Mouse (Mus musculus): ENCODE data around the gene Dgki. TPM values are rescaled to one million over a fixed set of nuclear protein-coding genes. Genes with fewer than 3 reads are reported as not detected.

The Dgki gene
- total and polyA plus RNA-seq, 3 experiments: 0.04 to 0.18 (median 0.08) TPM

- Histone ChIP-seq H3K9ac (ENCODE audit: low read depth, low read length) (no peak overlapping the region), H3K36me3 (ENCODE audit: control insufficient read depth, insufficient read depth, low read length) (no peaks in the 10 kb centered on the region), H3K4me3 (no peak overlapping the region), H3K4me1 (ENCODE audit: control insufficient read depth, insufficient read depth, low read length) (no peaks in the 10 kb centered on the region), H3K27me3 (ENCODE audit: control insufficient read depth, insufficient read depth, low read length) (peaks cover 2% of the 10 kb centered on the region; the same call in 1 of the 2 replicates), H3K27ac (no peak overlapping the region), H3K79me2 (replicated peaks; ENCODE audit: control insufficient read depth, insufficient read depth, low read length) (no peaks in the 10 kb centered on the region)
- WGBS: 64% methylated on average over 7 of the region's 7 CpGs
- intact Hi-C loops (cut with DNase I): loop anchor here (10.0 kb wide), 1 partner anchor 172 kb away; no protein-coding TSS in a partner anchor
- DNase-seq: no peak
- TF ChIP-seq EP300 (IDR thresholded peaks at IDR 0.05; ENCODE audit: insufficient read depth, low read depth, low read length) (no peak), CTCF (IDR thresholded peaks at IDR 0.05) (no peak), POLR2A (IDR thresholded peaks at IDR 0.05; ENCODE audit: insufficient read depth, low read depth, low read length) (no peak)
These were observed 487.1 kb downstream of the Dgki start for GRCm38 (mm10) chr6:36812666-36813515.

DNA sequence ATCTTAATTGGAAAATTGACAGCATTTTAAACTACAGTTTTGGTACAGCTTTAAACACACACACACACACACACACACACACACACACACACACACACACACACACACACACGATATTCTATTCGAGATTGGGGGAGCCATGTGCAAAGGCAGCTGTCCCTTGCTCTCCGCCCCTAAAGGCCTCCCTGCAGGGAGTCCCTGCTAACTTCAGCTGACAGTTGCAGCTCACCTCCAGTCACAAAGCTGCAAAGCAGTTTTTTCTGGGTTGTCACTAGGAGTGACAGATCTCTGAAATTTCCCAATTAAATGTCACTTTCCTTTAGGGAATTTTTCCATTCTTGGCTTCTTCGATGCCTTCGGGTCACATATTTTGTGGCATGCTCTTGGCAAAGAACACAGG lies 489.5 kb downstream of the Dgki start:
- TF ChIP-seq POLR2A (IDR thresholded peaks at IDR 0.05; ENCODE audit: insufficient read depth, low read depth, low read length) (no peak), EP300 (IDR thresholded peaks at IDR 0.05; ENCODE audit: insufficient read depth, low read depth, low read length) (no peak), CTCF (IDR thresholded peaks at IDR 0.05) (no peak)
- Histone ChIP-seq H3K36me3 (ENCODE audit: control insufficient read depth, insufficient read depth, low read length) (no peaks in the 10 kb centered on the region), H3K27ac (no peak overlapping the region), H3K4me1 (ENCODE audit: control insufficient read depth, insufficient read depth, low read length) (no peaks in the 10 kb centered on the region), H3K4me3 (no peak overlapping the region), H3K79me2 (replicated peaks; ENCODE audit: control insufficient read depth, insufficient read depth, low read length) (no peaks in the 10 kb centered on the region), H3K9ac (ENCODE audit: low read depth, low read length) (no peak overlapping the region), H3K27me3 (ENCODE audit: control insufficient read depth, insufficient read depth, low read length) (peaks cover 2% of the 10 kb centered on the region; the same call in 1 of the 2 replicates)
- 39% methylated on average over 5 of the region's 5 CpGs for WGBS
- no peak for DNase-seq
- intact Hi-C loops (cut with DNase I): loop anchor here (10.0 kb wide), 1 partner anchor 174 kb away; no protein-coding TSS in a partner anchor

DNA sequence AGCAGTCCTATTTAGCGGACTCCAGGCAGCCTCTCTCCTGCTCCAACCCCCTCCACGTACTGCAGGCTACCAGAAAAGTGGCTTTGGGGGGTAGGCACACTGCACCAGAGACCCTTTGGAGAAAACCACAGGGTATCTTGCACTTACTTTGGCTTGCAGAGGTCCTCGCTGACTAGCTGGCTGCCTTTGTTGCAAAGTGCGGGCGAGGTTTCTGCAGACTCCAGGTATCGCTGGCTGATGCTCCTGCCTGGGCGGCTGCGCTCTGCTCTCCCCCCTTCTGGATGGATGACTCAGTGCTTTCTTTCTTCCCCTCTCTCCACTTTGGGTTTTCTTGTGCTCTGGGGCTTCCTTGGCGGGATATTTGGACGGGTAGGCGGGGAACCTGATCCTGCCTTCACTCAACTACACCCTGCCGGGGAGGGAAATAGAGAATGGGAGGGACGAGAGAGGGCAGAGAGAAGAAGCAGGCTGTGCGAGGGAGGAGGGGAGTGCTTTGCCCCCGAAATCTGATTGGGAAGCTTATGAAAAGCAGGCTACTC lies 490.2 kb downstream of the Dgki start, which contains the start of gene Ptn:
Gene Ptn (minus strand): TSS at position 474 of the 539 bp plus-strand sequence.
- Histone ChIP-seq H3K4me1 (ENCODE audit: control insufficient read depth, insufficient read depth, low read length) (no peaks in the 10 kb centered on the region), H3K36me3 (ENCODE audit: control insufficient read depth, insufficient read depth, low read length) (no peaks in the 10 kb centered on the region), H3K27me3 (ENCODE audit: control insufficient read depth, insufficient read depth, low read length) (peaks cover 2% of the 10 kb centered on the region; the same call in 1 of the 2 replicates), H3K27ac (no peak within 1 kb of the TSS), H3K79me2 (replicated peaks; ENCODE audit: control insufficient read depth, insufficient read depth, low read length) (no peaks in the 10 kb centered on the region), H3K4me3 (peak within 1 kb of the TSS; percentile 41), H3K9ac (ENCODE audit: low read depth, low read length) (peak within 1 kb of the TSS; percentile 26; the same call in 1 of the 2 replicates)
- DNase-seq: peak; percentile 12 to 29
- 6% methylated on average over 15 of the region's 15 CpGs for WGBS
- no peak for TF ChIP-seq POLR2A (IDR thresholded peaks at IDR 0.05; ENCODE audit: insufficient read depth, low read depth, low read length)
- TF ChIP-seq CTCF (IDR thresholded peaks at IDR 0.05): no peak
- TF ChIP-seq EP300 (IDR thresholded peaks at IDR 0.05; ENCODE audit: insufficient read depth, low read depth, low read length): no peak
- intact Hi-C loops (cut with DNase I): loop anchor here (10.0 kb wide), 1 partner anchor 175 kb away; no protein-coding TSS in a partner anchor

- intact Hi-C loops (cut with DNase I): no loop called here
- no peak for TF ChIP-seq POLR2A (IDR thresholded peaks at IDR 0.05; ENCODE audit: insufficient read depth, low read depth, low read length)
- no peak for TF ChIP-seq CTCF (IDR thresholded peaks at IDR 0.05)
- TF ChIP-seq EP300 (IDR thresholded peaks at IDR 0.05; ENCODE audit: insufficient read depth, low read depth, low read length): no peak
- 31% methylated on average over 7 of the region's 7 CpGs for WGBS
- no peak overlapping the region for H3K27ac ChIP-seq
- H3K27me3 ChIP-seq (ENCODE audit: control insufficient read depth, insufficient read depth, low read length): peaks cover 2% of the 10 kb centered on the region; the same call in 1 of the 2 replicates
- H3K9ac ChIP-seq (ENCODE audit: low read depth, low read length): peak overlapping the region; percentile 26; the same call in 1 of the 2 replicates
- H3K4me3 ChIP-seq: peak overlapping the region; percentile 41
- no peak for DNase-seq
- H3K4me1 ChIP-seq (ENCODE audit: control insufficient read depth, insufficient read depth, low read length): no peaks in the 10 kb centered on the region
- H3K79me2 ChIP-seq (replicated peaks; ENCODE audit: control insufficient read depth, insufficient read depth, low read length): no peaks in the 10 kb centered on the region
- no peaks in the 10 kb centered on the region for H3K36me3 ChIP-seq (ENCODE audit: control insufficient read depth, insufficient read depth, low read length)
These were observed 490.7 kb downstream of the Dgki start for GRCm38 (mm10) chr6:36809311-36809726.

DNA sequence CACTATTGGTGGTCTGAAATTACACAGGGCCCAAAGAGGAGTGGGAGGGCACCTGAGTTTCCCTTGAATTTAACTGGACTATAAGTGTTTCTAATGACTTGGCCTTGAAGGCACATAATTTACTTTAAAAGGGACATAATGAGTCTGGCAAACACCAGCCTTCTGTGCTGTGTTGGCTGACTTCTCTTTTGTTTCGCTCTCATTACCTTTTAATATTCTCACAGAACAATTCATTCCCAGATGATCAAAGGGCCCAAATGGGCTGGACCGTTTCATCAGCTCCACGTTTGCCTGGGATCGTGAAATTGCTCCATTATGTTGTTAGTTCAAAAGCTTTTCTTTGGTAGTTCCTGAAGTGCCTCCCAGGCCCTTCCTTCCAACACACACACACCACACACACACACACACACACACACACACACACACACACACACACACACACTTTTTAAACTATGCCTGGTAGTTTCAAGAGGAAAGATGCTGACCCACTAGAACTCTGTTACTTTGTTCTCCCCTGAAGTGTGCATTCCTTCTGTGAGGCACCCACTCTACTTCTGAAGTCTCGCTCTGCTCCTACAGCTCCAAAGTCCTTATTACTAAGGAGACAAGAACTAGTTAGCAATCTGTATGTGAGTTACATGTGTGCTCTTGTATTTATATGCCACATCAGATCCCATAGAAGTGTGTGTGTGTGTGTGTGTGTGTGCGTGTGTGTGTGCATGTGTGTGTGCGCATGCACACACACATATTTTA lies 491.5 kb downstream of the Dgki start:
- 62% methylated on average over 7 of the region's 7 CpGs for WGBS
- H3K27ac ChIP-seq: no peak overlapping the region
- intact Hi-C loops (cut with DNase I): no loop called here
- DNase-seq: no peak
- H3K79me2 ChIP-seq (replicated peaks; ENCODE audit: control insufficient read depth, insufficient read depth, low read length): no peaks in the 10 kb centered on the region
- H3K27me3 ChIP-seq (ENCODE audit: control insufficient read depth, insufficient read depth, low read length): peaks cover 2% of the 10 kb centered on the region; the same call in 1 of the 2 replicates
- no peak overlapping the region for H3K9ac ChIP-seq (ENCODE audit: low read depth, low read length)
- H3K4me1 ChIP-seq (ENCODE audit: control insufficient read depth, insufficient read depth, low read length): no peaks in the 10 kb centered on the region
- H3K36me3 ChIP-seq (ENCODE audit: control insufficient read depth, insufficient read depth, low read length): no peaks in the 10 kb centered on the region
- H3K4me3 ChIP-seq: no peak overlapping the region
- TF ChIP-seq POLR2A (IDR thresholded peaks at IDR 0.05; ENCODE audit: insufficient read depth, low read depth, low read length) (no peak), EP300 (IDR thresholded peaks at IDR 0.05; ENCODE audit: insufficient read depth, low read depth, low read length) (no peak), CTCF (IDR thresholded peaks at IDR 0.05) (no peak)
